In genomic region chr11:72751956-72752355, GRCm38 (mm10) we compare ENCODE assay signal across 9 mouse cellular contexts. TPM values are rescaled to one million over a fixed set of nuclear protein-coding genes. Genes with fewer than 3 reads are reported as not detected.
DNase-seq lines count a peak whose midpoint lies in the region; TF ChIP-seq lines count a peak whose summit lies in the region.
"Had no signal": no experiment of that assay in that cellular context is flagged by ENCODE, and none has a peak within 500 bp of the region (broad histone marks: within the 10 kb centered on the region; RNA-seq: fewer than 3 reads in every experiment).

No protein-coding gene starts in this region.

- peak; percentile 44 for DNase-seq in gastrocnemius, adult 2 months
- DNase-seq in gastrocnemius, postnatal 10 days = no peak
- peak; percentile 94 for DNase-seq in 3T3-L1 (ENCODE audit: low read depth, low spot score)
- DNase-seq in adrenal gland, postnatal 25 days = peak; percentile 21
- DNase-seq in lung, postnatal 14 days = peak; percentile 17
- no peak for DNase-seq in cerebellum, postnatal 10 days
- no peak for DNase-seq in right cerebral cortex, postnatal 4 days
- DNase-seq in spleen, postnatal 4 days (ENCODE audit: low spot score in 2 of 2) = no peak

- intact Hi-C loops in gastrocnemius, adult 2 months (cut with DNase I) = no loop called here

- TF ChIP-seq CTCF in gastrocnemius, adult 2 months (IDR thresholded peaks at IDR 0.05) = peak; percentile 51

- peak overlapping the region; percentile 70 for H3K27ac ChIP-seq in gastrocnemius, adult 2 months
- H3K27ac ChIP-seq: neural tube, embryonic 13.5 days had no signal

- no peak overlapping the region for H3K4me3 ChIP-seq in gastrocnemius, adult 2 months
- H3K4me3 ChIP-seq: neural tube, embryonic 13.5 days had no signal

RNA-seq across cellular contexts. Expression of gene Cyb5d2, which starts 44.0 kb away (rescaled TPM):
- total RNA-seq in gastrocnemius, adult 2 months (2021) = 10 to 100 TPM; 18.5 to 22.3 TPM
- total RNA-seq in gastrocnemius, postnatal 10 days (2021) = 1 to 10 TPM; 8.0 to 8.4 TPM
- 21.1 and 23.0 TPM in 2 replicates for total RNA-seq in adrenal gland, postnatal 25 days (2021)

RNA-seq across cellular contexts. Expression of gene Zzef1, which starts 44.1 kb away (rescaled TPM):
- total RNA-seq in gastrocnemius, adult 2 months (2021) = 10 to 100 TPM; 12.8 to 13.3 TPM
- total RNA-seq in gastrocnemius, postnatal 10 days (2021) = 10 to 100 TPM; 17.2 to 21.7 TPM
- total RNA-seq in adrenal gland, postnatal 25 days (2021) = 37.4 and 44.1 TPM in 2 replicates

Comparison
In these comparisons a context has a peak if more than half of its experiments do, and no peak if none do; other contexts are left out.
1. DNase-seq: peak in gastrocnemius, adult 2 months (single experiment), 3T3-L1 (single experiment), adrenal gland, postnatal 25 days (single experiment) and lung, postnatal 14 days (single experiment); none in gastrocnemius, postnatal 10 days (single experiment), cerebellum, postnatal 10 days (0 of 2), right cerebral cortex, postnatal 4 days (single experiment) and spleen, postnatal 4 days (0 of 2).